Mouse (Mus musculus): ENCODE measurements around the gene Ptpn6.

The Ptpn6 gene

DNA sequence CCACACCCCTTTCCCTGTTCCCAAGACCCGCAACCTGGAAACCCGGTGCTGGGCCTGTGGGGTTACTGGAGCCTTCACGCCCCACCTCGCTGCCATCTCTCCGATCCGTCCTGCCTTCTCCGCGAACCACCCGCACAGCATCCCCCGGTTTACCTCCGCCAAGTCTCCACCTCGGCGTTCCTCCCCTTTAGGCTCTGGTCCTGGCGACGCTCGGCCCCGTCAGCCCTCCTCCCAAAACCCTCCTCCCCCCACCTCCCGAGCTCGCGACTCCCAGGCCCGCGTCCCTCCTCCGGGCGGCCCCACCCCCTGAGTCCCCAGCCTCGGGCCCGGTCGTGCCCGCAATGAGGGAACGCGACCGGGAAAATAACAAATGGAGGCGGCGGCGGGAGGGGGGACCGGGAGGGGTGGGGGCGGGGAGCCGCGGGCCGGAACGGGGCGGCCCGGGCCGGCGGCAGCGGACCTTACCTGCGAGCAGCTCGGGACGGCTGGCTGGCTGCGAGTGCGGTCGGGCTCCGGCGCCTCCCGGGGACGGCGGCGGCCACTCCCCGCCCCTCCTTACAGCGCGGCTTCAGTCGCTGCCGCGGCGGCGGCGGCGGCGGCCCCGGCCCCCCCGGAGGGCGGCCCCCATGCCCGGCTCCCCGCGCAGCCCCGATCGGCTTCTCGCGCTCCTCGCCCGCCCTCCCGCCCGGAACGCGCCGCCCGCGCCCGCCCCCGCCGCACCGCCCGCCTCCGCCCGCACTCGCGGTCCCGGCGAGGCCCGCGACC is 17.5 kb upstream of the Ptpn6 start, which contains the start of the genes Gm45234 and Atn1:
Gene Gm45234, minus strand, starts transcription at position 191 of the 765 bp plus-strand sequence.
Gene Atn1, minus strand, starts transcription at position 694 of the 765 bp plus-strand sequence.
- DNase-seq (ENCODE audit: low read depth, low spot score): peak; percentile 64

DNA sequence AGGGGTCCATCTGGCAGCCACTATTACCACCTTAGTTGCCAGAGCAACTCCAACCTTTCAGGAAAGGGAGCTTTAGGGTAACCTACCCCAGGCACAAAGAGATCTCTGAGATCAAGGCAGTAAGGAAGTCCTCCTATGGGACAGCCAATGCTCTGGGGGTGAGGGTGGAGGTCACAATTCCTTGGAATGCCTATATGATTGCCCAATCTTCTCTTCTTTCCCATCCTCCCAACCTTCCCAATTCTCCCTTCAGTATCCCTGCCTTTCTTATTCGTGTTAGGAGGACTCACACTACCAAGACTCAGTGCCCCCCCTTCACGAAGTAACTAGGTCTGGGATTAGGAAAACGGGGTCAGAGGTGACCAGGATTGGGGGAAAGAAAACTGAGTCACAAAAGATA is 16.8 kb upstream of the Ptpn6 start:
- no peak for DNase-seq (ENCODE audit: low read depth, low spot score)

DNA sequence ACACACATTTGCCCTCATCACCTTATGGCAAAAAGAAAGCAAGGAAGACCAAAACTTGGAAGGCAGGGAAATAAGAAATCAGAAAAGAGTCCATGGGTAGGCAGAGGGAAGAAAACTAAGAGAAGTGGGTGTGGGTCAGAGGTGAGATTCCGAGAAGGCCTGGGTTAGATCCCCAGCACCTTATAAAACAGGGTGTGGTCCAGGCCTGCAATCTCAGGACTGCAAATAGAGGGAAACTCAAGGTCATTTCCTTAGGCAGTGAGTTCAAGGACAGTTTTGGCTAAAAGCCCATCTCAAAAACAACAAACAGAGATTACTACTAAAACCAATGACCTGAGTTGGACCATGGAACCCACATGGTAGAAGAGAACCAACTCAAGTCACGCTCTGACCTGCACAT is 15.3 kb upstream of the Ptpn6 start:
- DNase-seq (ENCODE audit: low read depth, low spot score): no peak

DNA sequence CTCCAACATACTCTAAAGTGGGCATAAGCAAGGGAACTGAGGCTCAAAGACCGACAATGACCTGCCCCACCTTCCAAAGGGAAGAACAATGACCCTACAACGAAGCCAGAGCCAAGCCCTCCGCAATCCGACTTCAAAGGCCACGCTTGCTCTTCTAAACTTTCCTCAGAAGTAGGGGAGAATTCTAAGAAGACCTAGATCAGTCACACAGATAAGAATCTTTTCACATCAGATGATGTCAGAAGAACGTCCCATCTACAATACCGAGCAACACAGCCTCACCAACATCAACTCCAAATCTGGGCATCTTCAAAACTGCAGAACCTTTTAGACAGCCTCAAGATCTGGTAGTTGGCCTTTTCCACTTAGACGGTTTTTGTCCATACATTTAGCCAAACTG is 11.9 kb upstream of the Ptpn6 start:
- DNase-seq (ENCODE audit: low read depth, low spot score): no peak

DNA sequence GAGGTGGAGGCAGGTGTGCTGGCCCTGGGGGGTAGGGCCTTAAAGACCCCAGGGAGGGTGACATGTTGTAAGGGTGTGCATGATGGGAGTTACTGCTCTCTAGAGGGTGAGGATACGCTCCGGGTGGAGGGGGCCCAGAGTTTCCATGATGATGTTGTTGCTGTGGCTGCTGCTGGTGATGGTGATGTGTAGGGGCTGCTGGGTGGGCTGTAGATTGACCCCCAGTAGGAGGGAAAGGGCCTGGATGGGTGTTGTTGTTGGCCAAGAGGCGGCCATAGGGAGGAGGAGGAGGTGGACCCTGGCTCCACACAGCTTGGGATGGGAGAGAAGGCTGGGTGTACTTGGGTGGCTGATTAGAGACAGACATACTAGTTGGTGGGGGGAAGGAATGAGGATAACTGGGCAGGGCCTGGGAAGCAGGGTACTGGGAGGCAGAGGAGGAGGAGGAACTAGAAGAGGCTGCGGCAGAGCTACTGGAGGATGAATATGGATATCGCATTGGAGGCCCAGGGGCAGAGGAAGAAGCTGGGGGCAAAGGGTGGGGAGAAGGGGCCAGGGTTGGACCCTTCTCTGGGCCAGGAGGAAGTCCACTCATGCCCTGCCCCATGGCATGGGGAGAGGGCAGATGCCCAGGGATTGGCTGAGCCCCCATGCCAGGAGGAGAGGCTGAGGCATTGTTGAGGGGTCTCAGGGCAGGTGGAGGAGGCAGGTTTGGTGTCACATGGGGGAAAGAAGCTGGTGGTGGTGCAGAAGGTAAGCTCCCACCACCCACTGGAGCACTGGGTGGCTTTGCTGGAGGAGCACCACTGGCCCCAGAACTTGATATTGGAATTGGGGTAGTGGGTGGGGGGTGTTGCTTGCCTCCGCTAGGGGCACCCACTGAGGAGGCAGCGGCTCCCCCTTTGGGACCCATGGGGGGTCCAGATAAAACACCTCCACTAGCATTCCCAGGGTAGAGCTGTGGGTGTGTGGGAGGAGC is 8.4 kb upstream of the Ptpn6 start:
- no peak for DNase-seq (ENCODE audit: low read depth, low spot score)

DNA sequence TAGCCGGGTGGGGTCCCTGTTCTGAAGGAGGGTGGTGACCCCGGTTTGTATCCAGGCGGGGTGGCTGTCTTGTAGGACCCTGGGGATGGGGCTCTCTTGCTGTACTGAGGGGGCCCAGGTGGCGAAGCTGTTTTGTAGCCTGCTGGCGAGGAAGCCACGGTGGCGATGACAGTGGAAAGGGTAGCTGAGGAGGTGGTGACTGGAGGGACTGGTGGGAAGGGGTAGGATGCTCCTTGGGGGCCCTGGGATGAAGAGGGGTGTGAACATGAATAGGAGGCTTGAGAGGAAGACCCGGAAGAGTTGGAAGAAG is 7.7 kb upstream of the Ptpn6 start:
- no peak for DNase-seq (ENCODE audit: low read depth, low spot score)

DNA sequence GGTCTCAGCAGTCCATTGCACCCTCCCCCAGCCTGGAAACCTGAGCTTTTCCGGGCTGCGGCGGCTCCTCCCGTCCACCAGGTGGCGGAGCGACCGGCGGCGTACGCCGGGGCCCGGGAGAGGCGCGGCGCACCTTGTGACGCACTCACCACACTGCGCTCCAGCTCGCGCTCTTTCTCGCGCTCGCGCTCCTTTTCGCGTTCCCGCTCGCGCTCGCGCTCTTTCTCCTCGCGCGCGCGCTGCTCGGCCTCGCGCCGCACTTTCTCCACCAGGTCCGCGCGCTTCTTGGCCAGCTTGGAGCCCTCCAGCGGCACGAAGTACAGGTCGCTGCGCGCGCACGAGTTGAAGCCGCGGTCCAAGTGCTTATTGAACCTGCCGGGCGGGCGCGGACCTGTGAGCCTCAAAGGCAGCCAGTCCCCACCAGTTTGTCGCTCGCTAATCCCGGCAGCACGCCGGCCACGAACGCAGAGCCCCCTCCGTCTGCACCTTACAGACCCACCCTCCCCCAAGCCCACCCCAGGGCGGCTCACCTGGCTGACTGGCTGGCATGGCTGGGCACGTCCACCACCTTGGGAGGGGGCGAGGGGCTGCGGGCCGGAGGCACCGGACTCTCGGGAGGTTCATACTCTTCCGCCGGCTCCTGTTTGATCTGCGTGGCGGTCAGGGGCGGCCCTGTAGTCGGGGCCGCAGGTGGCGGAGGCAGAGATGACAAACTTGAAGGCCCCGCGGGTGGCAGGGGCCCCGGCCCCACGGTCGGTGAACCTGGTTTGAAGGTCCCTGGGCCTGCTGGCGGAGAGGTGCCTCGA is 7.2 kb upstream of the Ptpn6 start:
- peak; percentile 98 for DNase-seq (ENCODE audit: low read depth, low spot score)

DNA sequence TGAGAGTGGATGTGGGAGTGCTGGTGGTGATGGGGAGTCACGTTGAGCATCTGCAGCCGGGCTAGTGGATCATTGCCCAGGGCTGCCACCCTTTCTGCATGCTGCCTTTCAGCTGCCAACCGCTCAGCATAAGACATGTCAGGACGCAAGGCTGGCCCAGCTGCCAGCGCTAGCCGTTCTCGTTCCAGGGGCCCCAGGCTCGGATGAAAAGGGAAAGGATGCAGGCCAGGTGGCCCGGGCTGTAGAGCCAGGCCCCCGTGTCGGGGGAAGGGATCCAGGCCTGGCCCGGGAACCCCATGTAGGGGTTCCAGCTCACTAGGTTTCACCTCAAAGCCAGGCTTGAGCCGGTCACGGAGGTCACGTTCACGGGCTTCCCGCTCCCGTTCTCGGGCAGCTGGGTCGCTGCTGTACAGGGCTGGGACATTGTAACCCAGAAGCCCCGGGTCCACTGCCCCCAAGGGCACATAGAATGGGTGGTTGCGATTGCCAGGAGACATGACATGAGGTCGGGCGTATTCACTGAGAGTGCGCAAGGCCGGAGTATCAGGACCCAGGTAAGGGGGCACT is 6.3 kb upstream of the Ptpn6 start:
- DNase-seq (ENCODE audit: low read depth, low spot score): no peak

DNA sequence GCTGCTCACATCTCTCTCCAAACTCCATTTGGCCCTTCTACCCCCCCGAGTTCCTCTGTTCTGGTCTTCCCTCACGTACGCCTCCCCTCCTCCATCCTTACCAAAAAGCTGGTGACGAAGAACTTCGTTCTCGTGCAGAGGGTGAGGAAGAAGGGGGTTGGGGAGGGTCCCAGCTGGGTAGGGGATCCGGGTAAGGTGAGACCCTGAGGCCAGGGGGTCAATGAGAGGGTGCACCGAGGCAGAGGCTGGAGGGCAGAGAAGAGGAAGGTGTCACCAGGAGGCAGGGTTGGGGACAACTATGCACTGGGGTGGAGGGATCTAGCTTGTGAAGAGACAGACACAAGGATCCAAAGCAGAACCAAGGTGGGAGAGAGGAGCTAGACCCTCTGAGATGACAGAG is 5.1 kb upstream of the Ptpn6 start:
- no peak for DNase-seq (ENCODE audit: low read depth, low spot score)

DNA sequence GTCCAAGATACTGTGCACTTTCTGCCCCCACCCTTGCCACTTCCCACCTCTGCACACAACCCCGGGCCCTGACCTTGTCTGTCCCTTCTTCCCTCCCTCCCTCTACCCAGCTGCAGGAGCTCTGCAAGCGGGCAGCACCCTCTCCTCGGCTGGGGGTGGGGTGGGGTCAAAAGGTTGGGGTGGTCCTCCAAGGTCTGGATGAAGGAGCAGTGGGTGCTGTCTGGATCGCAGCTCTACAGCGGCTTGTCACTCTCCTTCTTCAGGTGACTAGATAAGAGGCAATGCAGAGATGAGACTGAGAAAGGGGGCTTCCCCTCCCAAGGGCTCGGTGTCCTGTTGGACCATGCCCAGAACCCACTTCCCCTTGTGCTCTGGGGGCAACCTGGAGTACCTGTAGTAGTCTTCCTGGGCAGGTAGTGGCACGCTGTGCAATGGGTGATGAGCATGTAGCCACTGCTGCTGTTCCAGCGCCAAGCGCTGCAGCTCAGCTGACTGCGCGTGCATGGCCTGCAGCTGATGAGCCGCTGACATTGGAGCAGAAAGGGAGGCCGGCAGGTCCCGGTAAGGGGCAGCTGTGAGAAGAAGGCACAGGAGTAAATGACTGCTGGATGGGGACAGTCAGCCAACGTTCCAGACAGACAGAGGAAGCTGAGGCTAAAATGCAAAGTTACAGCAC is 4.5 kb upstream of the Ptpn6 start:
- DNase-seq (ENCODE audit: low read depth, low spot score): peak; percentile 45

DNA sequence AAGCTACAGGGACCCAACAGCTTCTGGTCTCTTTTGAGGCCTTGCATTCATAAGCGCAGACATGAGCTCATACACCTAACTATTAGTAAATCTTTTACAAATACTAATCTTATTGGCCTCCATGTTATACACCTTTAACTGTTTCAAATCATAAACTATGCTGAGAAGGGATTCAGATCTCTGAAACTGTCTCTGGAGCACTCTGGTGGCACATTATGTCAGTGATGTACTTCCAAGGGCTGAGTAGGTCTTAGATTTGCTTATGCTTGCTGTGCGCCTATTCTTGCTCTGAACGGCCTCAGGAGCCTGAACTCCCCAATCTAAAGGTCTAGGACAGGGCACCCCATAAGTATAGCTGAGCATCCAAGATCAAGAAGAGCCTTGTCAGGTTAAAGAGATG is 3.3 kb upstream of the Ptpn6 start:
- DNase-seq (ENCODE audit: low read depth, low spot score): no peak

DNA sequence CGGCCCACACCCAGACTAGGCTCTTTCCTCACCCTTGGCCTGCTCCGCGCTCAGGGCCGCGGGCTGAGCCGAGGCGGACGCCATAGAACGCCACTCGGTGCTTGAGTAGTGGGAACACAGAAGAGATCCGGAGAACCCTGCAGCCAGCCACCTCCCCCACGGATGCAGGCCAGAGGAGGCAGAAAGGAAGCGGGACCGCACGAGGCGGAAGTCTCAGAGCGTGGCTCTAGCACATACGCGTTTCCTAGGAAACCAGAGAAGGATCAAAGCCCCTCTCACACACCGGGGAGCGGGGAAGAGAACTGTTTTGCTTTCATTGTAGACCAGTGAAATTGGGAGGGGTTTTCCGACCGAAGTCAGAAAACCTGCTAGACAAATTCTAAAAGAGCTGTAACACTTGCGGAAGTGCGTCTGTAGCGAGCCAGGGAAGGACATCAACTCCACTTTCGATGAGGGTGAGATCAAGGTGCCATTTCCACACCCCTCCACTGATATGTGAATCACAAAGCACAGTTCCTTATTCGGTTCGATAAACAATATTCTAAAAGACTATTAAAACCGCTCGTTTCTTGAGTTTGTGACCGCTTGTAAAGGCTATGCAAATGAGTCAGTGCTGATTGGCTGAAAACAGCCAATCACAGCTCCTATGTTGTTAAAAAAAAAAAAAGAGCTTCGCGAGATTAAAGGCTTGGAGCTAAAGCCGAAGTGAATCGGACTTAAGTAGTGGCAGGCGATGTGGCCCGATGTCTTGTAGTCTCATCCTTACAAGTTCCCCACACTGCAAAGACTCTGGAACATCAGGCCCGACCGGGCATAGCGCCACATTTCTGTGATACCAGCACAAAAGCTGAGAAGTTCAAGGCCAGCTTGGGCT is 2.6 kb upstream of the Ptpn6 start, which contains the start of gene Grcc10:
Gene Grcc10, minus strand, starts transcription at position 487 of the 874 bp plus-strand sequence.
- DNase-seq (ENCODE audit: low read depth, low spot score): peak; percentile 92

DNA sequence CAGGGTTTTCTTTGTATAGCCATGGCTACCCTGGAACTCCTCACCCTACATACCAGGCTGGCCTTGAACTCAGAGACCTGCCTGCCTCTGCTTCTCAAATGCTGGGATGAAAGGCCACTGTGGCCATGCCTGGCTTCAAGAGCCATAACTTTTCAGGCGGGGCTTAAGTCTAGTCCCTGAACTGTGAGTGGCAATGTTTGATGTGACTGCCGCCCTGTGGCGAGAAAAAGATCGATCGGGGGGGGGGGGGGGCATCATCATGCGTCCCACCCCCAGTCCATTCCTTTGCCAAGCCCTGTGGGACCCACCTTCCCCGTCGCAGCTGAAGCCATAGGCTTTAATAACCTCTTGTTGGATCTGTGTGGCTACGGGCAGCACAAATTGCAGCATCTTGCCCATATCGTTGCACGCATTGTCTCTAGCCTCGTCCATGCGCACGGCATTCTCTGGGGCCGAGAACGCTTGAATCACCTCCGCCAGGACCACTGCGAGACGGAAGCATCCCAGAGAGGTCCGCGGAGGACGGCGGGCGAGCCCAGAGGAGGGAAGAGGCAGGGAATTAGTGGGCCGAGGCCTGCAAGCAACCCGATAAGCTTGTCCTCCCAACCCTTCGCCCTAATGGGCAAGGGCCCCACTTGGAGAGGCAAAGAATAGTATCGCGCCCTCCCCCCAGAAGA is 1.8 kb upstream of the Ptpn6 start:
- DNase-seq (ENCODE audit: low read depth, low spot score): peak; percentile 87

DNA sequence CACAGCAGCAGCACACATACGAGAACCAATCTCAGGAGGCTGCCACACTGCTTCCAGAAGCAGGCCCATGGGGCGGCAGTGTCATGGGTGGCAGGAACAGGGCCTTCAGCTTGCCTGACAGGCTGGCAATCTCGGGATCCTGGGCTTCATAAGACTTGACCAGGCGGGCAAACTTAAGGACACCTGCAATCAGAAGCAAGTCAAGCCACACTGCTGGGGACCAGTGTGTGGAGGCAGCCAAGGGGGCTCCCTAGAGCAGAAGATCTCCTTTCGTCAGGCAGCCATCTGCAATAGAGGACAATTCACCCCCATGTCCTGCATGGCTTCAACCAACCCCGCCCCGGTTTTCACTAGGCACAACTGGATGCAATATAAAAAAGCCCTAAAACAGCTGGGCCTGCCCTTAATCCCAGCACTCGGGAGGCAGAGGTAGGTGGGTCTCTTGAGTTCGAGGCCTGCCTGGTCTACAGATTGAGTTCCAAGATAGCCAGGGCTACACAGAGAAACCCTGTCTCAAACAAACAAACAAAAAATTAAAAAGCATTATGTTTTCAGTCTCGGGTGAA is 800 bp upstream of the Ptpn6 start:
- DNase-seq (ENCODE audit: low read depth, low spot score): no peak

DNA sequence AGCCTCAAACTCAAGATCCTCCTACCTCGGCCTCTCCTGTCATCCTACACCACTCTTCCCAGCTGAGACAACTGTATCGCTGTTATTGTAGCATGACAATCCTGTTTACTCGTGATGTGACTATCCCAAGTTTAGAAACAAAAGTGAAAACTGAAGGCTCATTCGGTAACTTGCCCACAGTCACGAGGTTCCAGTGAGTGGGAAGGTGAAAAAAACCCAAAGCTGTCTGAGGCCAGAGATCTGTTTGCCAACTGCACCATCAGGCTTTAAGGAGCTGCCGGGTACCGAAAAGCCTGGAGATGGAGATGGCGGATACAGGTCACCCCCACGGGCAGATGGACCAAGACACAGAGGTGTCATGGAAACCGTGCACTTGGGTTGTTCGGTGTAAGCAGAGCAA is 1.5 kb downstream of the Ptpn6 start:
- no peak for DNase-seq (ENCODE audit: low read depth, low spot score)

DNA sequence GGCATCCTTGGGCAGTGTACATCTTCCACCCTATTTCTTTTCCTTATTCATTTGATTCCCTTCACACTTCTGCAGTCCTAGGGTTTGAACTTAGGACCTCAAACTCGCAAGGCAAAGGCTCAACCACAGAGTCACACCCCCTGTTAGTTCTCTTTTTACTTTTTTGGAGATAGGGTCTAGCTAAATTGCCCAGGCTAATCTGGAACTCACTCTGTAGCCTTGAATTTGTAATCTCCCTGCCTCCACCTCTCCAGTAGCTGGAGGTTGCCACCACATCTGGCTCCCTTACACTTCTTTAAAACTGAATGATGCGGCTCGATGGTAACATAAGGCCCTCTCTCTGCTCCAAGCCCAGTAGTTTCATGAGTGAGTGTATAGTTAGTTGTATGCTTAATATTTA is 4.1 kb downstream of the Ptpn6 start:
- no peak for DNase-seq (ENCODE audit: low read depth, low spot score)

DNA sequence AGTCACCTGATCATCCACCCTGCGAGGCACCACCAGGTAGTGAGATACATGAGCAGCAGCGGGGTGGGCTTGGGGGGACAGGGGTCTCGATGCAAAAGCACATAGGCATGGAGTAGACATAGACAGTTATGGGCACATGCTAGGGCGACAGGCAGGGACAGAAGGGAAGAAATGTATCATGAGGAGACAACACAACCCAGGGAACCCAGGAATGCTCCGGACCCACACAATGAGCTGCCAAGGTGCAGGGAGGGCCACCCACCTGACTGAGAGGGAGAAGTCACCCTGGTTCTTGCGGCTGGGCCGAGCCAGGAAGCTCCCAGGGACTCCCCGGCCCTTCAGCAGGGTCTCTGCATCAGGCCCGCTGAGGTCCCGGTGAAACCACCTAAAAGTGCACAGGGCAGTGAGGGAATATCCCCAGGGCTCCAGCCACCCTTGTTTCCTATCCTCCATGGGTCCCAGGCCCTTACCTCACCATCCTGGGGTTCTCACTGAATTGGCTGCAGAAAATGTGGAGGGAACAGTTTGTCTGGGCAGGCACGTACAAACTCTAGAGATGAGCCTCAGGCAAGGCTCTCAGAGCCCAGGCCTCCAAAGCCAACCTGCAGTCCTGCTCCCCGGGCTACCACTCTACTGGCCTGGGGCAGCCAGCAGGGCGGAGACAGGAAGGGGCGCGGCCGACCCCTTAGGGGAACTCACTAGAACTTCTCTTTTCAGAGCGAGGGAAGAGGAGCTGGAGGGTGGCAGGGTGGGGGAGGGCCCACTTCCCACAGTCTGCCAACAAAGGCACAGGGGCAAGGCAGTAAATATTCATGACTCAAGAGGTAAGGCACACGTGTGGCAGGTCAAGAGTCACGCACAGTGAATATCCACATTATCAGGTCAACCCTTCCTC is 5.8 kb downstream of the Ptpn6 start:
- DNase-seq (ENCODE audit: low read depth, low spot score): peak; percentile 92

DNA sequence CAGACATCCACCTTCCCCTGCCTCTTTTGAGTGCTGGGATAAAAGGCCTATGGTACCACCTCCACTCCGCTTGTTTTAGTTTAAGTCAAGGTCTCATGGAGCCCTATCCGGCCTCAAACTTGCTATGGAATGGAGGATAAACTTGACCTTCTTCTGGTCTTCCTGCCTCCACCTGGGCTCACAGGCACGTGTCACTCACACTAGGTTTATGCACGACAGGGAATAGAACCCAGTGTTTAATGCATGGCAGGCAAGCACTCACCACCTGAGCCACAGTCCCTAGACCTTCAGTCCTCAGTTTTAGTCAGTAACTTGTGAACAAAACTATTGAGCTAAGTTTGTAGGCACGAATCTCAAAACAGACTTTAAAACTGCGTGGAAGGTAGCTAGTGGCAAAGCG is 7.5 kb downstream of the Ptpn6 start:
- peak; percentile 59 for DNase-seq (ENCODE audit: low read depth, low spot score)

Measured in A20 (cell line).